Mouse (Mus musculus): ENCODE results near the gene Masp2. TPM values are rescaled to one million over a fixed set of nuclear protein-coding genes. Genes with fewer than 3 reads are reported as not detected.

Masp2 gene
- polyA plus RNA-seq, 1 experiment from 2014 or later, result not detected

DNA sequence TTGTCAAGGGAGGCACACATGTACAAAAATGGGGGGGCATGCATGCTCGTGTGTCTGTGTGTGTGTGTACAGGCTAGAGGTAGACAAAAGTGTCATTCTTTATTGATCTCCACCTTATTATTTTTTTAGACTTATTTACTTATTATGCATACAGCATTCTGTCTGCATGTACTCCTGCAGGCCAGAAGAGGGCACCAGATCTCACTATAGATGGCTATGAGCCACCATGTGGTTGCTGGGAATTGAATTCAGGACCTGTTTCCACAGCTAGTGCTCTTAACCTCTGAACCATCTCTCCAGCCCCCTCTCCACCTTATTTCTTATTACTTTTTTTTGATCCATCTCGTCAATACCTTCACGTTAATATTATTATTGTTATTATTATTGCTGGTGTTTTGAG lies 47.0 kb downstream of the Masp2 start:
- Histone ChIP-seq H3K27ac (no peak overlapping the region), H3K9me3 (replicated peaks; ENCODE audit: low read length) (no peaks in the 10 kb centered on the region), H3K27me3 (ENCODE audit: insufficient read depth, low read length) (no peaks in the 10 kb centered on the region), H3K4me3 (replicated peaks; ENCODE audit: low read depth, low read length) (no peak overlapping the region), H3K9ac (ENCODE audit: low read depth, low read length) (no peak overlapping the region), H3K4me2 (ENCODE audit: low read length) (no peak overlapping the region), H3K36me3 (ENCODE audit: insufficient read depth, low read length) (no peaks in the 10 kb centered on the region), H3K4me1 (replicated peaks; ENCODE audit: insufficient read depth, low read length) (no peaks in the 10 kb centered on the region)
- DNase-seq (ENCODE audit: low spot score) (no peak), ATAC-seq (replicated peaks; ENCODE audit: low FRiP score, low read depth) (no peak)
- TF ChIP-seq CTCF (IDR thresholded peaks at IDR 0.05; ENCODE audit: low read depth), result peak; percentile 65
- WGBS, result 73% methylated on average over 3 of the region's 3 CpGs

DNA sequence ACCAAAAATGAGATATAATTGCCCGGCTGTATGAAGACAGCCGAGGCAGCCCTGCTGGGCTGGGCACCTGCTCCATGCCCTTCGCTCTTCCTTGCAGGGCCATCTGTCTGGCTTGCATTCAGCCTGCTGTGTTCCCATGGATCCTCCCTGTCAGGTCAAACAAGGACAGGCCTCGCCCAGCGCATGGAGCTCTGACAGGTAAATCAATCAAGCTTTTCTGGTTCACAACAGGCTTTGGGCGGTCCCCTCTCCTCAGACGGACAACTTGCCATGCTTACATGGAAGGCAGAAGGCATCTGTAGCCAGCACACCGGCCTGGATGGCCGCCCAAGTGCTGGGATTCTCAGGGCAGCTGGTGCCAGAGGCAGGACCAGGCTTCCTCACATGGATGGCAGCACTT lies 48.7 kb downstream of the Masp2 start:
- ATAC-seq (replicated peaks; ENCODE audit: low FRiP score, low read depth), result no peak
- Histone ChIP-seq H3K9me3 (replicated peaks; ENCODE audit: low read length) (no peaks in the 10 kb centered on the region), H3K27ac (no peak overlapping the region), H3K36me3 (ENCODE audit: insufficient read depth, low read length) (no peaks in the 10 kb centered on the region), H3K9ac (ENCODE audit: low read depth, low read length) (no peak overlapping the region), H3K4me1 (replicated peaks; ENCODE audit: insufficient read depth, low read length) (no peaks in the 10 kb centered on the region), H3K4me3 (replicated peaks; ENCODE audit: low read depth, low read length) (no peak overlapping the region), H3K27me3 (ENCODE audit: insufficient read depth, low read length) (no peaks in the 10 kb centered on the region), H3K4me2 (ENCODE audit: low read length) (no peak overlapping the region)
- DNase-seq (ENCODE audit: low spot score), result no peak
- TF ChIP-seq CTCF (IDR thresholded peaks at IDR 0.05; ENCODE audit: low read depth), result no peak
- WGBS, result 70% methylated on average over 9 of the region's 9 CpGs

DNA sequence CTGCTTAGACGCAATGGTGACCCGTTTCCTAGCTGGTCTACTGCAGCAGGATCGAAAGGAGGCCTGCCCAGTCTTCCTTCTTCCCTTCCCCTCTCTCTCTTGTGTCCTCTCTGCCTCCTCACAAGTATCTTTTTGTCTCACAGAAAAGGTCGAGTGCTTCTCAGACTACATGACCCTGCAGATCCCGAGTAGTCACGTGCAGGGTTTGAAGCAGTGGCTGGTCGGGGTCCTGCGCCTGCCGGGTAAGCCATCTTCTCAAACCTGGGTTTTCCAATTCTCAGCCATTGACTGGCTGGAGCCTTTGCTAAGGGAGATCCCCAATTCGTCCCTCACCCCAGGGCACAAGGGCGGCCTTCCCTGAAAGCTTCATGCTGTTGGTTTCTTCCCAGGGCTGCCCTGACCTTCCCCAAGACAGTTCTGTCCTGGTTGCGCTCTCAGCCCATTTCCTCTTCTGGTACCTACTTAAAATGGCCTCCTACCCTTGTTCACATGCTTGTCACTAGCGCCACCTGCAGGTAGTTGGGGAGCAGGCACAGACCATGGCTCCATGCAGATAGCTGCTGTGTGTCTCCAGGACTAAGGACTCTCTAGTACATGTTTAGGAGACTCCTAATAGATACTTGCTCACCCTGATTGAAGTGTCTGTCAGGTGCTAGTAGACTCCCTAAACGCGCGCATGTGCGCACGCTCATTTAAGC lies 52.5 kb downstream of the Masp2 start:
- TF ChIP-seq CTCF (IDR thresholded peaks at IDR 0.05; ENCODE audit: low read depth), result peak; percentile 66
- Histone ChIP-seq H3K36me3 (ENCODE audit: insufficient read depth, low read length) (no peaks in the 10 kb centered on the region), H3K4me2 (ENCODE audit: low read length) (no peak overlapping the region), H3K27me3 (ENCODE audit: insufficient read depth, low read length) (no peaks in the 10 kb centered on the region), H3K4me1 (replicated peaks; ENCODE audit: insufficient read depth, low read length) (no peaks in the 10 kb centered on the region), H3K4me3 (replicated peaks; ENCODE audit: low read depth, low read length) (no peak overlapping the region), H3K9ac (ENCODE audit: low read depth, low read length) (no peak overlapping the region), H3K27ac (no peak overlapping the region), H3K9me3 (replicated peaks; ENCODE audit: low read length) (no peaks in the 10 kb centered on the region)
- WGBS, result 89% methylated on average over 18 of the region's 18 CpGs
- ATAC-seq (replicated peaks; ENCODE audit: low FRiP score, low read depth) (no peak; the same call in 1 of the 2 replicates), DNase-seq (ENCODE audit: low spot score) (peak; percentile 54)

DNA sequence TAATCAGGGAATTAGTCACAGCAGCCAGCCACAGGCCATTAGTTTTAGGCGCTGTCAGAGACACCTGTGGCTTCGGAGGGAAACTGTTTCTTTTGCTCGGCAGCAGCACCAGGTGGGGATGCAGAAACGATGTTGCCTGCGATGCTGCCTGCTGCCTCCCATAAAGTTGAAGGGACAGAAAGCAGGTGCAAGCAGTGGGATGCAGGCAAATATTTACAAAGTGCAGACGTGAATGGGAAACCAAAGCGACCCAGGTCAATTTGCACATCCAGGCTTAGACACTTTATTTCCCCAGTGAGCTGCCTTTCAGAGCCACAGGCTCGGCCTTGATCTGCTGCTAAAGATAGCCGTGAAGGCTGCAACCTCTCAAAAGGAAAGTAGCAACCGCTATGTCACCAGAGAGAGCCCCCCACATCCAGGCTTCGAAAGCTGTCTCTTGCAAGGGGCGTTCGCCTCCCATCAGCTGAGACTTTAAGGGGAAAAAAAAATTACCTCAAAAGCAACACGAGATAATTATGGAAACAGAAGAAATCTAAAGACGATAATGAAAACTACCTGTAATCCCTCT lies 54.4 kb downstream of the Masp2 start:
- Histone ChIP-seq H3K4me1 (replicated peaks; ENCODE audit: insufficient read depth, low read length) (no peaks in the 10 kb centered on the region), H3K4me2 (ENCODE audit: low read length) (no peak overlapping the region), H3K27ac (no peak overlapping the region), H3K9me3 (replicated peaks; ENCODE audit: low read length) (no peaks in the 10 kb centered on the region), H3K27me3 (ENCODE audit: insufficient read depth, low read length) (no peaks in the 10 kb centered on the region), H3K4me3 (replicated peaks; ENCODE audit: low read depth, low read length) (no peak overlapping the region), H3K36me3 (ENCODE audit: insufficient read depth, low read length) (no peaks in the 10 kb centered on the region), H3K9ac (ENCODE audit: low read depth, low read length) (no peak overlapping the region)
- ATAC-seq (replicated peaks; ENCODE audit: low FRiP score, low read depth) (no peak), DNase-seq (ENCODE audit: low spot score) (no peak)
- TF ChIP-seq CTCF (IDR thresholded peaks at IDR 0.05; ENCODE audit: low read depth), result no peak
- 34% methylated on average over 15 of the region's 15 CpGs for WGBS

DNA sequence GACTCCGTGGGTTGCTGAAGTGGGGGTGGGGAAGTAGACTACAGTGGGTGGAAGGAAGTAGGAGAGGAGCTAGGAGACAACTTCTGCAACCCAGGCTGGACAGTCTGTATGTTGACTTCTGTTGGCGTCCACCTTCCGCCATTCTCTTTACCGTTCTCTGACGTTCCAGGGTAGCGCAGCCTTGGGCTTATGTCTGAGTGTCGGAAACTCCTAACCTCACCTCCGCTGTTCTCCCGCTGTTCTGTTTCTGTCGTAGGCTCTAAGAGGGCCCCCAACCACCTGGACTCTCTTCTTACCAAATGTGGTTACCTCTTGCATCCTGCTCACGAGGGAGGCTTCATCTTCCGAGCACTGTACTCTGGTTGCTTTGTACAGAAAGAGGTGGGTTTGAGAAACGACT lies 55.4 kb downstream of the Masp2 start:
- Histone ChIP-seq H3K9ac (ENCODE audit: low read depth, low read length) (no peak overlapping the region), H3K4me1 (replicated peaks; ENCODE audit: insufficient read depth, low read length) (no peaks in the 10 kb centered on the region; the same call in 1 of the 2 replicates), H3K27me3 (ENCODE audit: insufficient read depth, low read length) (no peaks in the 10 kb centered on the region), H3K4me3 (replicated peaks; ENCODE audit: low read depth, low read length) (no peak overlapping the region), H3K9me3 (replicated peaks; ENCODE audit: low read length) (no peaks in the 10 kb centered on the region), H3K36me3 (ENCODE audit: insufficient read depth, low read length) (no peaks in the 10 kb centered on the region), H3K27ac (no peak overlapping the region), H3K4me2 (ENCODE audit: low read length) (no peak overlapping the region)
- no peak for TF ChIP-seq CTCF (IDR thresholded peaks at IDR 0.05; ENCODE audit: low read depth)
- DNase-seq (ENCODE audit: low spot score) (no peak), ATAC-seq (replicated peaks; ENCODE audit: low FRiP score, low read depth) (no peak)
- WGBS, result 85% methylated on average over 13 of the region's 13 CpGs

DNA sequence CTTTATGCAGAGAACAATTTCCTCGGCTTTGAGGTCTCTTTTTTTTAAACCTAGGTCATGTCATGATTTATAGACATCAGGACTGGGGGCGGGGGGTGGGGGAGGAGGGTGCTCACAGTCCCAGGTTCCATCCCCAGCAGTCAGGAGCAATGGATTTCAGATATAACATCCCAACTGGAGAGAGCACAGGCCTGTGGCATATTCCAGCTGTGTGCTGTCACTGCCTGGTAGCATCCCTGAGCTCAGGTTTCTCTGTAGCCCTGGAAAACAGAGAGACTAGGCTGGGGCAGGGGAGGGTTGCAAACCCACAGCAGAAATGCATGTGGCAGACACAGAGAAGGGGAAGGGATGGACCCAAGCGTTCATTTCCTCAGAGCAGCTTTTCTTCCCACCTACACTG lies 57.8 kb downstream of the Masp2 start:
- Histone ChIP-seq H3K9me3 (replicated peaks; ENCODE audit: low read length) (no peaks in the 10 kb centered on the region), H3K27ac (no peak overlapping the region), H3K36me3 (ENCODE audit: insufficient read depth, low read length) (no peaks in the 10 kb centered on the region), H3K9ac (ENCODE audit: low read depth, low read length) (no peak overlapping the region), H3K4me2 (ENCODE audit: low read length) (no peak overlapping the region), H3K4me1 (replicated peaks; ENCODE audit: insufficient read depth, low read length) (no peaks in the 10 kb centered on the region; the same call in 1 of the 2 replicates), H3K27me3 (ENCODE audit: insufficient read depth, low read length) (no peaks in the 10 kb centered on the region), H3K4me3 (replicated peaks; ENCODE audit: low read depth, low read length) (no peak overlapping the region)
- 11% methylated on average over 3 of the region's 3 CpGs for WGBS
- no peak for TF ChIP-seq CTCF (IDR thresholded peaks at IDR 0.05; ENCODE audit: low read depth)
- DNase-seq (ENCODE audit: low spot score) (peak; percentile 70), ATAC-seq (replicated peaks; ENCODE audit: low FRiP score, low read depth) (peak; percentile 58; the same call in 1 of the 2 replicates)

Data from kidney, postnatal 0 days (tissue).